Mouse (Mus musculus) liver, adult 2 months (tissue): Measurements from ENCODE around the gene Efcab7.

Experiments used
- CTCF ChIP-seq: fragments of 200-500 bp; IDR thresholded peaks from 2 replicates; pipeline ENCODE4 v1.5.1; 2011; ENCODE audit warnings: low read depth, low read length, control low read depth
- POLR2A ChIP-seq: fragments of 200-500 bp; IDR thresholded peaks from 2 replicates; pipeline ENCODE4 v1.6.1; 2011; ENCODE audit warnings: low read length, control low read depth; ENCODE audit not compliant: insufficient read depth; ENCODE audit errors: extremely low read depth

DNA sequence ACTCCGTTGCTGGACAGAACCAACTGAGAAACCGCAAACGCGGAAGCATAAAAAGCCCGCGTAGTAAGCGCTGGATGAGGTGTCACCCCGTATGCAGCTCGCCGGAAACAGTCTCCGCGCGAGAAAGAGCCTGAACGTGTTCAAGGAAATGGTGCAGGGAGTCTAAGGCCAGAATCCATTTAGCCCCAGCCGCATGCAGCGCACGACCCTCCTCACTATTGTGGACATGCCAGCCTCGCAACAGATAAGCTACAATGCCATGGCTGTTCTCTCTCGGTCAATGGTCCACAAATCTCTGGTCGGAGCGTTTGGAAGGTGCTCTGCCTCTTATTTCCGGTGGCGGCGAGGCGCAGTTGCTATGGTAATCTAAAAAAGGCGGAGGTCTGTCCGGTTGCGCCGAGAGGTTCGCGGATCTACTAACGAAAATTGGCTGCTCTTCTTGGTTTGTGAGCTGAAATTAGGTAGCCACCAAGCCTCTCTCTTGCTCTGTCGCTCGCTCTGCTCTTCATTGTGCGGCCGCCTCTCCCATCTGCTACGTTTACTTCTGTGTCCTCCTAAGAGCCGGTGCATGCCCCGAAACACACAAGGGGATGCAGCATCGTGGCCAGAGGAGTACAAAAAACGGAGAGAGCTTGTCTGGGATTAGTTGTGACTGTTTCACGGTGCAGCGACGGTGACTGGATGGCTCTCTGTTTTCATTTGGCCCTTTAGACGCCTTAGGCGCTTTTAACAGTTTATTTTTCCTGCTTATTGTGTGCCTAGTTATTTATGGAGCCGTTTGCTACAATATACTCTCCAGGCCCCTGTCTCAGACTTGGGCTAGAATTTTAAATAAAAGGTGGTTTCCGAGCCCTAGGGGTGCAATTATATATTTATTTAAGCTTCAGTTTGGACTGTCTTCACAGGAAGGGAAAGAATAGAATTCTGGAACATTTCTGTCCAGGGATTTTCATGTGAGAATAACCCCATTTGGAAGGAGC, at the start of gene Efcab7:
- TF ChIP-seq CTCF (no peak), POLR2A (no peak)
